ENCODE assay signal across 45 mouse cellular contexts in genomic region chr7:45426556-45426955, GRCm38 (mm10). TPM values are rescaled to one million over a fixed set of nuclear protein-coding genes. Genes with fewer than 3 reads are reported as not detected.
"Had no signal": no experiment of that assay in that cellular context is flagged by ENCODE, and none has a peak within 500 bp of the region (broad histone marks: within the 10 kb centered on the region; RNA-seq: fewer than 3 reads in every experiment).

No protein-coding gene starts in this region.

- H3K4me3 ChIP-seq: limb, embryonic 10.5 days; limb, embryonic 12.5 days; limb, embryonic 13.5 days; limb, embryonic 15.5 days; liver, embryonic 12.5 days; liver, embryonic 13.5 days; liver, embryonic 15.5 days; lung, embryonic 15.5 days; megakaryocyte, embryonic 14.5 days; midbrain, embryonic 10.5 days; midbrain, embryonic 12.5 days; midbrain, embryonic 13.5 days; midbrain, embryonic 15.5 days; myocyte; neural tube, embryonic 12.5 days had no signal

- H3K4me2 ChIP-seq: limb, embryonic 12.5 days; limb, embryonic 13.5 days; limb, embryonic 15.5 days; liver, embryonic 11.5 days; liver, embryonic 12.5 days; liver, embryonic 13.5 days; liver, embryonic 15.5 days; lung, embryonic 14.5 days; lung, embryonic 15.5 days; midbrain, embryonic 12.5 days; midbrain, embryonic 13.5 days; midbrain, embryonic 15.5 days; neural tube, embryonic 12.5 days had no signal

- H3K27ac ChIP-seq: limb, embryonic 10.5 days; limb, embryonic 12.5 days; limb, embryonic 13.5 days; limb, embryonic 15.5 days; liver, embryonic 12.5 days; liver, embryonic 13.5 days; liver, embryonic 14.5 days; liver, embryonic 15.5 days; lung, embryonic 15.5 days; macrophage; midbrain, embryonic 10.5 days; midbrain, embryonic 12.5 days; midbrain, embryonic 13.5 days; midbrain, embryonic 15.5 days; neural tube, embryonic 12.5 days had no signal

- H3K4me1 ChIP-seq: limb, embryonic 10.5 days; limb, embryonic 12.5 days; limb, embryonic 13.5 days; limb, embryonic 15.5 days; liver, embryonic 12.5 days; lung, embryonic 15.5 days; midbrain, embryonic 10.5 days; midbrain, embryonic 12.5 days; midbrain, embryonic 13.5 days; midbrain, embryonic 15.5 days; neural tube, embryonic 12.5 days had no signal

- DNase-seq: left cerebral cortex, postnatal 4 days; liver; liver, embryonic 13.5 days; liver, postnatal 0 days; lung, adult 18-20 months; lung, adult 2 months; lung, embryonic 14.5 days; lung, postnatal 10 days; lung, postnatal 14 days; lung, postnatal 36 days; lung, postnatal 4 days; midbrain, embryonic 14.5 days had no signal

- H3K27me3 ChIP-seq: limb, embryonic 15.5 days; liver, embryonic 13.5 days; liver, embryonic 15.5 days; lung, embryonic 15.5 days; megakaryocyte, embryonic 14.5 days; midbrain, embryonic 15.5 days had no signal

- H3K9ac ChIP-seq: limb, embryonic 12.5 days; limb, embryonic 13.5 days; limb, embryonic 15.5 days; liver, embryonic 12.5 days; liver, embryonic 13.5 days; liver, embryonic 14.5 days; liver, embryonic 15.5 days; liver, postnatal 0 days; lung, embryonic 14.5 days; lung, embryonic 15.5 days; midbrain, embryonic 12.5 days; midbrain, embryonic 13.5 days; midbrain, embryonic 15.5 days; neural tube, embryonic 12.5 days had no signal

- H3K9me3 ChIP-seq: limb, embryonic 10.5 days; limb, embryonic 12.5 days; limb, embryonic 13.5 days; limb, embryonic 15.5 days; liver, embryonic 12.5 days; liver, embryonic 13.5 days; liver, embryonic 15.5 days; lung, embryonic 15.5 days; megakaryocyte, embryonic 14.5 days; midbrain, embryonic 10.5 days; midbrain, embryonic 12.5 days; midbrain, embryonic 13.5 days; midbrain, embryonic 15.5 days; neural tube, embryonic 12.5 days had no signal

- ATAC-seq: liver, embryonic 12.5 days; liver, postnatal 0 days; lung, postnatal 0 days; midbrain, embryonic 13.5 days; midbrain, embryonic 15.5 days; midbrain, embryonic 16.5 days had no signal

RNA-seq across cellular contexts. Expression of gene Lhb, which starts 5.9 kb away (rescaled TPM):
- total RNA-seq: left cerebral cortex, adult 8-10 months; left cerebral cortex, postnatal 10 days; left cerebral cortex, postnatal 14 days; left cerebral cortex, postnatal 25 days; left cerebral cortex, postnatal 36 days; left cerebral cortex, postnatal 4 days; liver, adult 2 months; megakaryocyte progenitor cell, adult 5-6 weeks; megakaryocyte, adult 5-6 weeks; megakaryocyte-erythroid progenitor cell, adult 5-6 weeks; monocyte, adult 5-6 weeks had no signal
- polyA plus RNA-seq: limb, embryonic 10.5 days; limb, embryonic 11.5 days; limb, embryonic 12.5 days; limb, embryonic 13.5 days; limb, embryonic 15.5 days; liver, adult 2 months; liver, embryonic 12.5 days; liver, embryonic 13.5 days; liver, embryonic 14.5 days; liver, embryonic 15.5 days; liver, embryonic 16.5 days; liver, postnatal 0 days; lung, embryonic 14.5 days; macrophage; midbrain, embryonic 10.5 days; midbrain, embryonic 12.5 days; neural tube, embryonic 11.5 days; neural tube, embryonic 12.5 days had no signal

RNA-seq across cellular contexts. Expression of gene Ntf5, which starts 13.1 kb away (rescaled TPM):
- total RNA-seq: left cerebral cortex, postnatal 10 days; left cerebral cortex, postnatal 14 days; left cerebral cortex, postnatal 36 days; liver, adult 2 months; megakaryocyte, adult 5-6 weeks; megakaryocyte-erythroid progenitor cell, adult 5-6 weeks; monocyte, adult 5-6 weeks had no signal
- polyA plus RNA-seq: liver, adult 2 months; macrophage; midbrain, embryonic 13.5 days; midbrain, embryonic 14.5 days; midbrain, embryonic 16.5 days had no signal

RNA-seq across cellular contexts. Expression of gene Kcna7, which starts 21.1 kb away (rescaled TPM):
- total RNA-seq: left cerebral cortex, postnatal 10 days; left cerebral cortex, postnatal 25 days; left cerebral cortex, postnatal 36 days; megakaryocyte progenitor cell, adult 5-6 weeks; megakaryocyte, adult 5-6 weeks; megakaryocyte-erythroid progenitor cell, adult 5-6 weeks; monocyte, adult 5-6 weeks had no signal
- polyA plus RNA-seq: limb, embryonic 11.5 days; limb, embryonic 13.5 days; liver, adult 2 months; liver, embryonic 11.5 days; liver, embryonic 13.5 days; liver, embryonic 14.5 days; liver, embryonic 15.5 days; liver, embryonic 16.5 days; liver, postnatal 0 days; lung, embryonic 14.5 days; lung, embryonic 15.5 days; lung, embryonic 16.5 days; macrophage; midbrain, embryonic 10.5 days; midbrain, embryonic 12.5 days; midbrain, embryonic 13.5 days; midbrain, embryonic 14.5 days; midbrain, embryonic 15.5 days; midbrain, embryonic 16.5 days; neural tube, embryonic 12.5 days had no signal
